Mouse (Mus musculus) midbrain, postnatal 0 days (tissue): ENCODE measurements at regions not wholly inside any gene's neighbourhood (a gene's known extent, or its start where the extent isn't known, plus 50 kb on each side); places are given as distances from the start of the nearest gene placed in this dataset.

Source experiments
- ATAC-seq: fragments of 200-750 bp; cut with Nextera tagmentation; 2 replicates; pipeline ENCODE4 v1.8.0; 2017; ENCODE audit warnings: moderate number of reproducible peaks, mild to moderate bottlenecking, moderate TSS enrichment, moderate library complexity; ENCODE audit not compliant: low FRiP score
- DNase-seq: peaks from one replicate; pipeline ENCODE4 v3.0.0-alpha.2; 2015; ENCODE audit warnings: low spot score
- H3K27ac ChIP-seq: fragments of 300-500 bp; sonication (generic); 2 replicates; pipeline ENCODE4 v1.5.1; 2014; ENCODE audit warnings: low read depth, mild to moderate bottlenecking, low read length, mixed read lengths
- H3K27me3 ChIP-seq: fragments of 300-500 bp; sonication (generic); 2 replicates; pipeline ENCODE4 v1.6.1; 2014; ENCODE audit warnings: low read length, control low read depth, mixed read lengths; ENCODE audit not compliant: insufficient read depth
- H3K36me3 ChIP-seq: fragments of 300-500 bp; sonication (generic); 2 replicates; pipeline ENCODE4 v1.6.1; 2014; ENCODE audit warnings: low read length, control low read depth, mixed read lengths; ENCODE audit not compliant: insufficient read depth
- H3K4me1 ChIP-seq: fragments of 300-500 bp; sonication (generic); 2 replicates; pipeline ENCODE4 v1.6.1; 2014; ENCODE audit warnings: mild to moderate bottlenecking, control low read depth, antibody characterized with exemption, low read length, mixed read lengths; ENCODE audit not compliant: insufficient read depth
- H3K4me2 ChIP-seq: fragments of 300-500 bp; sonication (generic); 2 replicates; pipeline ENCODE4 v1.6.1; 2014; ENCODE audit warnings: low read depth, mild to moderate bottlenecking, low read length, mixed read lengths; ENCODE audit not compliant: poor library complexity, severe bottlenecking
- H3K4me3 ChIP-seq: fragments of 300-500 bp; sonication (generic); 2 replicates; pipeline ENCODE4 v1.5.1; 2014; ENCODE audit warnings: low read depth, mild to moderate bottlenecking, low read length, moderate library complexity
- H3K9ac ChIP-seq: fragments of 300-500 bp; sonication (generic); replicated peaks from 2 replicates; pipeline ENCODE4 v1.6.1; 2014; ENCODE audit warnings: mild to moderate bottlenecking, low read length, moderate library complexity, mixed read lengths; ENCODE audit not compliant: poor library complexity, severe bottlenecking
- H3K9me3 ChIP-seq: fragments of 300-500 bp; sonication (generic); 2 replicates; pipeline ENCODE4 v1.6.1; 2016; ENCODE audit warnings: low read length, control low read depth
- CTCF ChIP-seq: IDR thresholded peaks from 2 replicates; pipeline ENCODE4 v1.5.1; 2016; ENCODE audit warnings: antibody characterized with exemption, mild to moderate bottlenecking
- WGBS: fragments of 180-500 bp; shearing (Covaris S2); extraction: QIAGEN DNeasy Blood & Tissue Kit; methylation state at CpG from one replicate; pipeline ENCODE4 v1.1.7; 2014; 5-methylcytosine and 5-hydroxymethylcytosine counted together

DNA sequence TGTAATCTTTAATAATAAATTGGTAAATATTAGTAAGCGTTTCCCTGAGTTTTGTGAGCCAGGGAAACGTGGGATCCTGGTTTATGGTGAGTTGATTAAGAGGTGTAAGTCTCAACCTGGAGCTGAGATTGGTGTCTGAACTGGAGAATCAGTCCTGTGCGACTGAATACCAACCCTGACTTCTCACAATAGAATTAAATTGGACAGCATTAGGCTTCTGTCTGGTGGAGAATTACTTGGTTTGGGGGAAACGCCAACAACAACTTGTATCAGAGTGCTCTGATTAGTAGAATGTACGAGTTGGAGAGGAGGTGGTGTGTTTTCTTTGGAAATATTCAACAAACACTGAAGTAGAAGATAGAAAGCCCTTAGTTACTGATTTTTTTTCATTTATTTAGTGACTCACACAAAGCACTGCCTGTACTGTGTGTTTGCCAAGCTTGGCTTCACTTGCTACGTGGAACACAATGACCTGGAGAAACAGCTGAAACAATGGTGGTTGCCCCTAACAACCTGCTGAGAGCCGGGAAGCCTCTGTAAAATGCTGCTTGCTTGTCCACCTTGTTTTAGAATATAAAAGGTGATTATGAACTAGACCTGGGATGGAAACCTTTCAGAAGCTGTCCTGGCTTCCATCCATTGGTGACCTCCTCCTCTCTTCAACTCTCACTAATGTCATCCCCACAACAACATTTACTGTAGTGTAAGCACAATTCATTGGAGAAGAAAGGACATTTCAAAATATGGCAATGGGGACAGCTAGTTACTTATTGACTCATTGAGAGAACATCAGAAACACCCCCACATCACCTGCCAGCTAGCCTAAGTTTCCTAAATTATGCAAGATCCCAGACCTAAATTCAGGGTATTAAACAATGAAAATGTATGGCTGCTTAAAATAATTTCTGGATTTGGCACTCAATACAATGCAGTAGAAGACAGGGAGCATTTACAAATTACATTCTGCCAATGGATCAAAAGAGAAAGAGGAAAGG, 597.5 kb downstream of the Stpg2 start:
- Histone ChIP-seq H3K27me3 (no peaks in the 10 kb centered on the region), H3K4me3 (no peak overlapping the region), H3K4me1 (no peaks in the 10 kb centered on the region), H3K4me2 (no peak overlapping the region), H3K27ac (no peak overlapping the region), H3K9ac (no peak overlapping the region), H3K9me3 (no peaks in the 10 kb centered on the region), H3K36me3 (no peaks in the 10 kb centered on the region)
- peak; percentile 58 for DNase-seq
- WGBS: 34% methylated on average over 7 of the region's 7 CpGs
- TF ChIP-seq CTCF: no peak
- ATAC-seq: no peak

DNA sequence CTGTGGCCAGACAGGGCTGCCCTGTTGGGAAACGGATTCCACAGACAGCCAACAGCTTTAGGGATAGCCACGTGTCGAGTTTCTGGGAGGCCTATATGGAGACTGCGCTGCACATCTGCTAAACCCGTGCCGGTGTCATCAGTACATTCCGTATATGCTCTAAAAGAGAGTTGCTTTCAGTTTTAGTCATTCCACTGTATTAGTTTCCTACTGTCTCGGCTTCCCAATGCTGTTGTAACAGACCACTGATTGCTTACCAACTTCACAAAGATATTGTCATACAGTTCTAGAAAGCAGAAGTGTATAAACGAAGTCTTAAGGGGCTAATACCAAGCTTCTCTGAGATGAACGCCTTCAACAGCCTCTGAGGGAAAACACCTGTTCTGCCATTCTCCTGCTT, 622.5 kb downstream of the Stpg2 start:
- DNase-seq: no peak
- WGBS: 88% methylated on average over 10 of the region's 10 CpGs
- Histone ChIP-seq H3K27ac (no peak overlapping the region), H3K4me1 (no peaks in the 10 kb centered on the region), H3K27me3 (no peaks in the 10 kb centered on the region), H3K9me3 (no peaks in the 10 kb centered on the region), H3K4me2 (no peak overlapping the region), H3K9ac (no peak overlapping the region), H3K4me3 (no peak overlapping the region), H3K36me3 (no peaks in the 10 kb centered on the region)
- no peak for ATAC-seq
- no peak for TF ChIP-seq CTCF

DNA sequence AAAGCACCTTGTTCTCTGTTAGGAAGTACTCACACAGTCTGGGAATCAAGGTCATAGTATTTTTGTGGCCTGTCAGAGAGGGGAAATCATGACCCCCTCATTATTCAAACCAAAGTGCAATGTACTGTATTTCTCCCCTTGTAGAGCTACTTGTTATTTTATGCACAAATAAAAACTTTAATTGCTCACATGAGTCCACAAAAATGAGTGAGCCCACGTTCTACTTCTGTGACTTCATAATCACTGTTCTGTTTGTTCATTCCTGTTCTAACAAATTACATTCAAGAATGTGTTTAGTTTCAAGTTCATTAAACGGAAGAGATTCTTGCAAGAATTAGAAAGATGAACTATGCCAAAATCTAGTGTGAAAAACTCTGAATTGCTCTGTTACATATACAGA, 623.1 kb downstream of the Stpg2 start:
- no peaks in the 10 kb centered on the region for H3K4me1 ChIP-seq
- no peak for DNase-seq
- H3K27me3 ChIP-seq: no peaks in the 10 kb centered on the region
- no peaks in the 10 kb centered on the region for H3K9me3 ChIP-seq
- H3K36me3 ChIP-seq: no peaks in the 10 kb centered on the region
- H3K9ac ChIP-seq: no peak overlapping the region
- H3K4me3 ChIP-seq: no peak overlapping the region
- no peak overlapping the region for H3K27ac ChIP-seq
- 84% methylated on average over 2 of the region's 2 CpGs for WGBS
- ATAC-seq: no peak
- TF ChIP-seq CTCF: no peak
- no peak overlapping the region for H3K4me2 ChIP-seq

DNA sequence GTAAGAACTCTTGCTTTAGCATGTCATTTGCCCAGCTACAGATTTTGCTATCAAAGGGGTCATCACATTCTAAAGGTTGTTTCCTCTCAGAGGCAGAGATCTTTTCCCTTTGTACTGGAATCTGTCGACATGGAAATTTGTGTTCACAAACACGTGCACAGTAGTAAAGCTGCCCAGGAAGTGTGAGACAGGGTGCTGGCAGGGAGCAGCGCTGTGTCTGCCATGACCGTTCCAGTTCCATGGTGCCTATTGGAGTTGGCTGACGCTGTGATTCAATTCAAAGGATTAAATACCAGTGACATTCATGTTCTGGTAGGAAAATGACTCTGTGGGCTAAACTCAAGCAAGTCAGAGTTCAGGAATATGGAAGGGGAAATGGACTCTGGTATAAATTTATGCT, 627.1 kb downstream of the Stpg2 start:
- Histone ChIP-seq H3K4me1 (no peaks in the 10 kb centered on the region), H3K4me3 (no peak overlapping the region), H3K27me3 (no peaks in the 10 kb centered on the region), H3K9me3 (no peaks in the 10 kb centered on the region), H3K27ac (no peak overlapping the region), H3K4me2 (no peak overlapping the region), H3K36me3 (no peaks in the 10 kb centered on the region), H3K9ac (no peak overlapping the region)
- WGBS: 84% methylated on average over 5 of the region's 5 CpGs
- TF ChIP-seq CTCF: no peak
- ATAC-seq (no peak), DNase-seq (no peak)

DNA sequence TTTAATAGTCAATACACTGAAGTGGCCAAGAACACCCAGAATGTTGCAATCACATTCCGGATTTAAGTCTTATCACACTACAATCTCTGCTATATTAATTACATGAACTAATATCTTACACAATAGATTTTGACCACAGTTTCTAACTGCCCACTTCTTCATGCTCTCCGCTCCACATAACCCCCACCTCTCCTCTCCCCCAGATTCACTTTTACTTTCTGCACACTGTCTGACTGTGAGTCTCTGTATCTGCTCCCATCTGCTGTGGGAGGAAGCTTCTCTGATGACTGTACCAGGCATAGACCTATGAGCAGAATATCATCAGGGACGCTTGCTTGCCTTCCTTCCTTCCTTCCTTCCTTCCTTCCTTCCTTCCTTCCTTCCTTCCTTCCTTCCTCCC, 636.5 kb downstream of the Stpg2 start:
- TF ChIP-seq CTCF: no peak
- Histone ChIP-seq H3K27ac (no peak overlapping the region), H3K4me2 (no peak overlapping the region), H3K9me3 (no peaks in the 10 kb centered on the region), H3K4me3 (no peak overlapping the region), H3K36me3 (no peaks in the 10 kb centered on the region), H3K9ac (no peak overlapping the region), H3K27me3 (no peaks in the 10 kb centered on the region), H3K4me1 (no peaks in the 10 kb centered on the region)
- 95% methylated on average over 3 of the region's 3 CpGs for WGBS
- no peak for ATAC-seq
- DNase-seq: no peak

DNA sequence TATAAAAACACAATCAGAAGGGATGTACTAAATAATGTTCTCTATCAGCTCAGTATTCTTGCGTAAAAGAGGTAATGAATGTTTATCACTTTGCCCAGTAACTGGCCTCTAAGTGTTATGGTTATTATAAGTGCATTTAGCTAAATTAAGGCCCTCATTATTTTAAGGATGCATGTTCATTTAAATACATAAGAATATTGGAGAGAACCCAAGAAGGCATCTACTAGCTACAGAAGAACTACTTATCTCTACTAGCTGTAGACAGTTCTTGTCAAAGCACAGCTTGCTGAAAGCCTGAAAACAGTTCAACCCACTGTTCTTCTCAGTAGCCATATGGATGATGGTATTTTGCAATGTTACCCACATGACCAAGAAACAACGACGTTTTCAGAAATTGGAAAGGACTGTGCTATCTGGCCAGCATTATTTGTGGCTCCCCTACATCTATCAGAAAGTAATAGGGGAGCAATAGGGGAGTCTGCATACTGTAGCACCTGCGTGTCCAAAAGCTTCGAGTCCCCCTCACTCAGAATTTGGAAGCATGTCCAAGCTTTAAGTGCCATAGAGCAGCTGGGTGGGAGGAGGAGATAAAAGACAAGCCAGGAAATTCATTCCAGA, 637.6 kb downstream of the Stpg2 start:
- Histone ChIP-seq H3K36me3 (no peaks in the 10 kb centered on the region), H3K27ac (no peak overlapping the region), H3K4me2 (no peak overlapping the region), H3K4me3 (no peak overlapping the region), H3K9ac (no peak overlapping the region), H3K27me3 (no peaks in the 10 kb centered on the region), H3K4me1 (no peaks in the 10 kb centered on the region), H3K9me3 (no peaks in the 10 kb centered on the region)
- no peak for TF ChIP-seq CTCF
- DNase-seq (no peak), ATAC-seq (no peak)
- 92% methylated on average over 5 of the region's 5 CpGs for WGBS
